Mouse (Mus musculus): ENCODE data around the gene Pdzd8.

GRCm38 (mm10) chr19:59339908-59340307 lies 5.7 kb downstream of the Pdzd8 start:
- no peak for TF ChIP-seq CTCF (conservative IDR thresholded peaks at IDR 0.05; ENCODE audit: low read length)
- TF ChIP-seq POU5F1 (IDR thresholded peaks at IDR 0.05; ENCODE audit: borderline replicate concordance, low read length) = no peak
